Mouse (Mus musculus): ENCODE results near the gene Stk10. TPM values are rescaled to one million over a fixed set of nuclear protein-coding genes. Genes with fewer than 3 reads are reported as not detected.

The Stk10 gene
- polyA plus RNA-seq, 1 experiment from 2014 or later = 3.5 TPM

DNA sequence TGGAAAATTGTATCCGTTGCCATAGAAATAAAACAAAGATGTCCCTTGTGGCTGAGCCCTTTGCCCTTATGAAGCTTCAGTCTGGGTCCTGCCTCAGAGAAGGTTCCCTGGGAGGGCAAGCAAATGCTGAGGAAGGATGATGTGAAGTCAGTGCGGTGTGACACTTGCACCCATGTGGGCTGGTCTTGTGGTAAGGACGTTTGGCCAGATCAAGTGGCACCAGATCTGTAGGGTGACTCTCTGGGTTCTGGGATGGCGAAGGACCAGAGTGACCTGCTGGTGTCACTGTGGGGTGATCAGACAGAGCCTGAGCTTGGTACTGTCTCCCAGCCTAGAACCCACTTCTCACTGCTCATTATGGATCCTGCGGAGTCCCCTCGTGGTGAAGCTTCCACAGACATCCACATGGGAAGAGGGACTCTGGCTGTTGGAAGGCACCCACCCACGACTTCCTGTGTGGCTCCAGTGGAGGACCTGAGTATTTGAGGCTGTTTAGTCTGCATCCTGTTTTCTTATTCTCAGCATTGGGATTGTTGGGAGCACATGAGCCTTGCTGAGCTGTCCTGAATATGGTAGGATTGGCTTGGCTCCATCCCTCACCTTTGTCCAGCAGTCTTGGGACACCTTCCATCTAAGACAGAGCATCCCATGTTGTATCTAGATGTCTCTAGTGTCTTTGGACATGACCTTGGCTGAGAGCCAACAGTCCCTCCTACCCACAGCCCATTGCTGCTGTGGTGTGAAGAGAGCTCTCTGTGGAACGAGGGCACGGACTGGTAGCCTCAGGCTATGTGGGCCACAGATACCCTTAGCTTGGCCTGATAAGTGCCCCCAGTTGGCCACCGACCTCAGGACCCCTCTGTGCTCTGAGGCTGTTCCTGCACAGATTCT lies 28.6 kb downstream of the Stk10 start:
- H3K4me2 ChIP-seq (replicated peaks) = no peak overlapping the region
- peaks cover 3% of the 10 kb centered on the region; the same call in 1 of the 2 replicates for H3K4me1 ChIP-seq
- ATAC-seq (ENCODE audit: insufficient number of reproducible peaks, low FRiP score, low TSS enrichment, low read depth) = no peak
- WGBS = 73% methylated on average over 10 of the region's 10 CpGs
- H3K9ac ChIP-seq = no peak overlapping the region
- no peaks in the 10 kb centered on the region for H3K9me3 ChIP-seq (replicated peaks)
- H3K27me3 ChIP-seq = no peaks in the 10 kb centered on the region
- H3K36me3 ChIP-seq = no peaks in the 10 kb centered on the region
- H3K27ac ChIP-seq (replicated peaks) = no peak overlapping the region
- H3K4me3 ChIP-seq (replicated peaks) = no peak overlapping the region

DNA sequence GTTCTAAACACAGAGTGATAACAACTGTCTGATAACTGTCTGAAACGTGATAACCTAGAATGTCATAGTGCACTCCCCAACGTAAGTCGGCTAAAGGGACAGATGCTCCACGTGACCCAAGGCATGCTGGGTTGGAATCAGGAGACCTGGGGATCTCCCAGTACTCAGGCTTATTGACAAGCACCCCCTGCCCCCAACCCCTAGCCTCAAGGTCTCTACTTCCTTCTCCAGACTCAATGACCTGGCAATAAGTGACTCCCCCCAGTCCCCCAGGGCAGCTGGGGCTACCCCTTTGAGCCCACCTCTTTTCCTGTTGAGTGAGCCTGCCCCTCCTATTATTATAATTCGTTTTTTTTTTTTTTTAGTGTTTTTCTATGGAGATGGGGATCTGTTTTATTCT lies 29.6 kb downstream of the Stk10 start:
- Histone ChIP-seq H3K4me1 (peaks cover 3% of the 10 kb centered on the region; the same call in 1 of the 2 replicates), H3K4me3 (replicated peaks) (no peak overlapping the region), H3K27ac (replicated peaks) (no peak overlapping the region), H3K9ac (no peak overlapping the region), H3K9me3 (replicated peaks) (no peaks in the 10 kb centered on the region), H3K36me3 (no peaks in the 10 kb centered on the region), H3K4me2 (replicated peaks) (no peak overlapping the region), H3K27me3 (no peaks in the 10 kb centered on the region)
- ATAC-seq (ENCODE audit: insufficient number of reproducible peaks, low FRiP score, low TSS enrichment, low read depth) = no peak
- WGBS = 66% methylated on average over 5 of the region's 5 CpGs

DNA sequence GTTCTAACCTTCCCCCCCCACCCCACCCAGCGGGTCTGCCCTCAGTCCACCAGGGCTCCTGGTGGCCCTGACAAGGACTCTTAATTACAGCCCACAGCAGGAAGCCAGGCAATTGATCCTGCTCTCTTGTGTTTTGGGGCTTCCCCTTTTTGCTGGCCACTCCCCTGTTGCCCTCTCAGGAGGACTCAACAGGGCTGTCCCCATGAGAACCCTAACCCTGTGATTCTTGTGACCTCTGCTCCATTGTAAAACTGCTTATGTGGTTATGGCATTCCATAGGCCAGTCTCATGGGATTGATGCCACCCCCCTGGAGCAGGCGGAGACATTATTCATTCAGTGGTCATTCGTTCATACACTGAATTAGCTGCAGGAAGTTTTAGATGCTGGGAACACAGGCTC lies 30.6 kb downstream of the Stk10 start:
- Histone ChIP-seq H3K27me3 (no peaks in the 10 kb centered on the region), H3K9ac (no peak overlapping the region), H3K9me3 (replicated peaks) (no peaks in the 10 kb centered on the region), H3K27ac (replicated peaks) (no peak overlapping the region), H3K4me3 (replicated peaks) (no peak overlapping the region), H3K36me3 (no peaks in the 10 kb centered on the region), H3K4me1 (no peaks in the 10 kb centered on the region; the same call in 1 of the 2 replicates), H3K4me2 (replicated peaks) (no peak overlapping the region)
- ATAC-seq (ENCODE audit: insufficient number of reproducible peaks, low FRiP score, low TSS enrichment, low read depth) = no peak
- WGBS = 55% methylated on average over 3 of the region's 3 CpGs

GRCm38 (mm10) chr11:32564629-32565028 lies 31.5 kb downstream of the Stk10 start:
- no peak overlapping the region for H3K4me3 ChIP-seq (replicated peaks)
- H3K9me3 ChIP-seq (replicated peaks) = no peaks in the 10 kb centered on the region
- H3K27ac ChIP-seq (replicated peaks) = no peak overlapping the region
- H3K4me2 ChIP-seq (replicated peaks) = no peak overlapping the region
- H3K4me1 ChIP-seq = no peaks in the 10 kb centered on the region
- H3K9ac ChIP-seq = no peak overlapping the region
- no peaks in the 10 kb centered on the region for H3K36me3 ChIP-seq
- no peak for ATAC-seq (ENCODE audit: insufficient number of reproducible peaks, low FRiP score, low TSS enrichment, low read depth)
- H3K27me3 ChIP-seq = no peaks in the 10 kb centered on the region
- WGBS = 42% methylated on average over 4 of the region's 4 CpGs

DNA sequence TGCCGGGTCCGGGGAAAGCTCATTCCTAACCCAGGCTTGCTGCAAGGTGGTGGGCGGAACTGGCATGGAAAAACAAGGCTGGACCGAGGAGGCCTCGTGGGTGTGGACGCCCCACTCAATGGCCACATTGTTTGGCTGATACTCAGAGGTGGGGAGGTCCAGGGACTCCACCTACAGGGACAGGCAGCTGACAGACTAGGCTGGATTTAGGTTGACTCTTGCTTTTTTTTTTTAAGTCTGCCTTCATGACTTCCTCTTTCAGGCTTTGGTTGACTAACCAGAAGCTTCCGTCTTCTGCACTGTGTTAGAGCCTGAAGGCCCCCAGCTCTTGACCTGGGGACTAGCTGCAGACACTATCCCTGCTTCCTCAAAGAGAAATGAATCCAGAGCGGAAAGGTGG lies 32.0 kb downstream of the Stk10 start:
- 40% methylated on average over 8 of the region's 8 CpGs for WGBS
- H3K4me3 ChIP-seq (replicated peaks) = no peak overlapping the region
- no peaks in the 10 kb centered on the region for H3K36me3 ChIP-seq
- H3K27ac ChIP-seq (replicated peaks) = no peak overlapping the region
- H3K9me3 ChIP-seq (replicated peaks) = no peaks in the 10 kb centered on the region
- no peaks in the 10 kb centered on the region for H3K27me3 ChIP-seq
- no peaks in the 10 kb centered on the region for H3K4me1 ChIP-seq
- no peak overlapping the region for H3K9ac ChIP-seq
- no peak overlapping the region for H3K4me2 ChIP-seq (replicated peaks)
- ATAC-seq (ENCODE audit: insufficient number of reproducible peaks, low FRiP score, low TSS enrichment, low read depth) = no peak

GRCm38 (mm10) chr11:32566184-32566583 lies 33.1 kb downstream of the Stk10 start:
- WGBS = 91% methylated on average over 6 of the region's 6 CpGs
- H3K36me3 ChIP-seq = no peaks in the 10 kb centered on the region
- H3K4me2 ChIP-seq (replicated peaks) = no peak overlapping the region
- no peak overlapping the region for H3K9ac ChIP-seq
- H3K4me3 ChIP-seq (replicated peaks) = no peak overlapping the region
- no peak overlapping the region for H3K27ac ChIP-seq (replicated peaks)
- H3K27me3 ChIP-seq = no peaks in the 10 kb centered on the region
- H3K4me1 ChIP-seq = no peaks in the 10 kb centered on the region
- H3K9me3 ChIP-seq (replicated peaks) = no peaks in the 10 kb centered on the region
- ATAC-seq (ENCODE audit: insufficient number of reproducible peaks, low FRiP score, low TSS enrichment, low read depth) = no peak

DNA sequence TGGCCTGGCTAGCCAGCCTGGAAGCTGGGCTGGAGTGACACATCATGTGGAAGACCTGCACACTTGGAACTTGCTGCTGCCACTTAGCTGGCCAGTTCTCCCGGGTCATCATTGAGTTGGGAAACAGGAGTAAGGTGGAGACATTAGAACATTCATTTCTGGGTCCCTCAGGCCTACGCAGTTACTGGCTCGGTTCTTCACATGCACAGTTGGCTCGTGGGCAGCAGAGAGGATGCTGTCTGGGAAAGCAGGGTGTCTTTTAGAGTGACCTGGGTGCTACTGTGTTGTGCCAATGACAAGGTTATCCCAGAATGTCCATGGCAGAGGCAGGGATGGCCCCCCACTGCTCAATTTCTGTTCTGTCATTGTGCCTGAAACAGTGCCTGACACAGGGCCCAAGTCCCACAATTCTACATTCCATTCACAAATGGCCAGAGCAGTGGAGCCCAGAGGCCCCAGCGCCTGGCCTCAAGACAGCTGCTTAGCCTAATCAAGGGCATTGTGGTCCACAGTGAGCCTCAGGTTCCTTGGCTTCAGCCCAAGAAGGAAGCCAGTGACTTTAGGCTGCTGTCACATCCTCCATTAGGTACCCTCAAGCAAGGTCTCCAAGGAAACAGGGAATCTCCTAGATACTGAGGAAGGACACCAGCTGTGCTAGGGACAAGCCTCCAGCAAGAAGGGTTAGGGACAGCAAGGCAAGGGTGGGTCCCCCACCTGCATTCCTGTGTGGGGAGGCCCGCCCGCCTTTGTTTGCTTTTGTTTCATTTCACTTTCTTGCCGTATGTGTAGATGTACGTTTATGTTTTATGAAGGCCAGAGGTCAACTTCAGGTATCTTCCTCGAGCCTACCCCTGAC lies 34.1 kb downstream of the Stk10 start:
- H3K4me1 ChIP-seq = no peaks in the 10 kb centered on the region

DNA sequence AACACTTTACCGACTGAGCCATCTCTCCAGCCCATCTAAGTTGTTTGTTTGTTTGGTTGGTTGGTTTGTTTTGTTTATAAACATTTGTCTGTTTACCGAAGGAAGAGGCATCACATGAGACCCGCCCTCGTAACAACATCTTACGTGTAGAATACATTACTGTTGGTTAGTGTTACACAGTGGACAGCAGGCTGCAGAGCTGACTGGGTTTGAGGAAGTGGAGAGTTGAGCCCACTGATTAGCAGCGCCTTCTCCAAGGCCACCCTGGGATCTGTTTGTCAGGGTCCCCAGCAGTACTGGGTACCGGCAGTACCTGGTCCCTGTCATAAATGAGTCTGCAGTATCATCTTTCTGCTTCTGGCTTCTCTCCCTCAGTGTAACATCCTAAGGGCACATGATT lies 35.0 kb downstream of the Stk10 start:
- no peaks in the 10 kb centered on the region for H3K36me3 ChIP-seq
- 83% methylated on average over 7 of the region's 7 CpGs for WGBS
- no peak overlapping the region for H3K9ac ChIP-seq
- no peaks in the 10 kb centered on the region for H3K4me1 ChIP-seq
- no peak for ATAC-seq (ENCODE audit: insufficient number of reproducible peaks, low FRiP score, low TSS enrichment, low read depth)
- no peak overlapping the region for H3K27ac ChIP-seq (replicated peaks)
- H3K4me3 ChIP-seq (replicated peaks) = no peak overlapping the region
- no peaks in the 10 kb centered on the region for H3K9me3 ChIP-seq (replicated peaks)
- H3K4me2 ChIP-seq (replicated peaks) = no peak overlapping the region
- H3K27me3 ChIP-seq = no peaks in the 10 kb centered on the region

More for the DNA sequence above, 34.1 kb downstream of the Stk10 start:
- 78% methylated on average over 10 of the region's 10 CpGs for WGBS
- no peaks in the 10 kb centered on the region for H3K27me3 ChIP-seq
- H3K9ac ChIP-seq = no peak overlapping the region
- no peak overlapping the region for H3K27ac ChIP-seq (replicated peaks)
- H3K36me3 ChIP-seq = no peaks in the 10 kb centered on the region
- no peaks in the 10 kb centered on the region for H3K9me3 ChIP-seq (replicated peaks)
- no peak for ATAC-seq (ENCODE audit: insufficient number of reproducible peaks, low FRiP score, low TSS enrichment, low read depth)
- no peak overlapping the region for H3K4me3 ChIP-seq (replicated peaks)
- H3K4me2 ChIP-seq (replicated peaks) = no peak overlapping the region

DNA sequence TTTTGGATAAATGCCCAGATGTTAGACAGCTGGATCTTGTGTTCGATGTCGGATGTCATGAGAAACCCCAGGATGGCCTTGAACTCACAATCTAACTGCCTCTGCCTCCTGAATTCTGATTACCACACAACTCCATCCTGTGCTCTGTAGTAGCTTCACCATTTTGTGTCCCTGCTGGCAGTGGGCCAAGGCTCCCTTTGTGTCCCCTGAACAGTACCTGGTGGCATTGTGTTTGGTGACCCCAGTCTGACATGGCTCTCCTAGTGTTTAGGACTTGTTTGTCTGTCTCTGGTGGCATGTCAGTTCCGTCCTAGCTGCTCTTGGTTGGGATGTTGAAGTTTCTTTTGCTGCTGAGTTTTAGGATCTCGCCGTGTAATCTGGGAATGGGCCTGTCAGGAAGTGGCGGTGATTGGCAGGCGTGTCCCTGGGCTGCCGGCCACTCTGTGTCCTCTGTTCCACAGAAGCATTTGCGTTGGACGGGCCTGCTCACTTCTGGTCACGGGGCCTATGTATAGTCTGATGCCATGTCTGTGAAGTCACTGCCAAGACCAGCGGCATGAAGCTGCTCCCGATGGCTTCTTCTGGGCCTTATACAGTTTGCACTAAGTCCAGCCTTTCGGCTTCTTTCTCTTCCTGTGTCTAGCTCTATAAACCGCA lies 35.7 kb downstream of the Stk10 start:
- Histone ChIP-seq H3K4me2 (replicated peaks) (no peak overlapping the region), H3K27ac (replicated peaks) (no peak overlapping the region), H3K27me3 (no peaks in the 10 kb centered on the region), H3K9ac (no peak overlapping the region), H3K4me1 (no peaks in the 10 kb centered on the region), H3K9me3 (replicated peaks) (no peaks in the 10 kb centered on the region), H3K4me3 (replicated peaks) (no peak overlapping the region), H3K36me3 (no peaks in the 10 kb centered on the region)
- WGBS = 83% methylated on average over 15 of the region's 15 CpGs
- ATAC-seq (ENCODE audit: insufficient number of reproducible peaks, low FRiP score, low TSS enrichment, low read depth) = no peak

GRCm38 (mm10) chr11:32571103-32571502 lies 38.0 kb downstream of the Stk10 start:
- Histone ChIP-seq H3K27ac (replicated peaks) (no peak overlapping the region), H3K4me3 (replicated peaks) (no peak overlapping the region), H3K9me3 (replicated peaks) (no peaks in the 10 kb centered on the region), H3K4me2 (replicated peaks) (no peak overlapping the region), H3K9ac (no peak overlapping the region), H3K36me3 (no peaks in the 10 kb centered on the region), H3K4me1 (0 out of 2 replicates have a peak, but pooled peaks cover under 1% of the 10 kb centered on the region), H3K27me3 (no peaks in the 10 kb centered on the region)
- 76% methylated on average over 6 of the region's 6 CpGs for WGBS
- ATAC-seq (ENCODE audit: insufficient number of reproducible peaks, low FRiP score, low TSS enrichment, low read depth) = no peak

- Histone ChIP-seq H3K9ac (no peak overlapping the region), H3K27ac (replicated peaks) (no peak overlapping the region), H3K4me3 (replicated peaks) (no peak overlapping the region), H3K36me3 (no peaks in the 10 kb centered on the region), H3K27me3 (no peaks in the 10 kb centered on the region), H3K9me3 (replicated peaks) (no peaks in the 10 kb centered on the region), H3K4me1 (peaks cover 8% of the 10 kb centered on the region; the same call in 1 of the 2 replicates), H3K4me2 (replicated peaks) (no peak overlapping the region)
- 88% methylated on average over 2 of the region's 2 CpGs for WGBS
- ATAC-seq (ENCODE audit: insufficient number of reproducible peaks, low FRiP score, low TSS enrichment, low read depth) = no peak
These were observed 40.6 kb downstream of the Stk10 start for GRCm38 (mm10) chr11:32573669-32574068.
